Mouse (Mus musculus) midbrain, postnatal 0 days (tissue): ENCODE measurements at regions not wholly inside any gene's neighbourhood (a gene's known extent, or its start where the extent isn't known, plus 50 kb on each side); places are given as distances from the start of the nearest gene placed in this dataset.

Experiments
- ATAC-seq: fragments of 200-750 bp; cut with Nextera tagmentation; 2 replicates; pipeline ENCODE4 v1.8.0; 2017; ENCODE audit warnings: moderate number of reproducible peaks, mild to moderate bottlenecking, moderate TSS enrichment, moderate library complexity; ENCODE audit not compliant: low FRiP score
- DNase-seq: peaks from one replicate; pipeline ENCODE4 v3.0.0-alpha.2; 2015; ENCODE audit warnings: low spot score
- H3K27ac ChIP-seq: fragments of 300-500 bp; sonication (generic); 2 replicates; pipeline ENCODE4 v1.5.1; 2014; ENCODE audit warnings: low read depth, mild to moderate bottlenecking, low read length, mixed read lengths
- H3K27me3 ChIP-seq: fragments of 300-500 bp; sonication (generic); 2 replicates; pipeline ENCODE4 v1.6.1; 2014; ENCODE audit warnings: low read length, control low read depth, mixed read lengths; ENCODE audit not compliant: insufficient read depth
- H3K36me3 ChIP-seq: fragments of 300-500 bp; sonication (generic); 2 replicates; pipeline ENCODE4 v1.6.1; 2014; ENCODE audit warnings: low read length, control low read depth, mixed read lengths; ENCODE audit not compliant: insufficient read depth
- H3K4me1 ChIP-seq: fragments of 300-500 bp; sonication (generic); 2 replicates; pipeline ENCODE4 v1.6.1; 2014; ENCODE audit warnings: mild to moderate bottlenecking, control low read depth, antibody characterized with exemption, low read length, mixed read lengths; ENCODE audit not compliant: insufficient read depth
- H3K4me2 ChIP-seq: fragments of 300-500 bp; sonication (generic); 2 replicates; pipeline ENCODE4 v1.6.1; 2014; ENCODE audit warnings: low read depth, mild to moderate bottlenecking, low read length, mixed read lengths; ENCODE audit not compliant: poor library complexity, severe bottlenecking
- H3K4me3 ChIP-seq: fragments of 300-500 bp; sonication (generic); 2 replicates; pipeline ENCODE4 v1.5.1; 2014; ENCODE audit warnings: low read depth, mild to moderate bottlenecking, low read length, moderate library complexity
- H3K9ac ChIP-seq: fragments of 300-500 bp; sonication (generic); replicated peaks from 2 replicates; pipeline ENCODE4 v1.6.1; 2014; ENCODE audit warnings: mild to moderate bottlenecking, low read length, moderate library complexity, mixed read lengths; ENCODE audit not compliant: poor library complexity, severe bottlenecking
- H3K9me3 ChIP-seq: fragments of 300-500 bp; sonication (generic); 2 replicates; pipeline ENCODE4 v1.6.1; 2016; ENCODE audit warnings: low read length, control low read depth
- CTCF ChIP-seq: IDR thresholded peaks from 2 replicates; pipeline ENCODE4 v1.5.1; 2016; ENCODE audit warnings: antibody characterized with exemption, mild to moderate bottlenecking
- WGBS: fragments of 180-500 bp; shearing (Covaris S2); extraction: QIAGEN DNeasy Blood & Tissue Kit; methylation state at CpG from one replicate; pipeline ENCODE4 v1.1.7; 2014; 5-methylcytosine and 5-hydroxymethylcytosine counted together

GRCm38 (mm10) chrX:17712919-17713318 is 140.8 kb upstream of the Fundc1 start:
- ATAC-seq (no peak), DNase-seq (no peak)
- no peak overlapping the region for H3K4me2 ChIP-seq
- H3K36me3 ChIP-seq: no peaks in the 10 kb centered on the region
- H3K4me1 ChIP-seq: no peaks in the 10 kb centered on the region
- H3K4me3 ChIP-seq: no peak overlapping the region
- no peak overlapping the region for H3K9ac ChIP-seq
- TF ChIP-seq CTCF: no peak
- H3K9me3 ChIP-seq: no peaks in the 10 kb centered on the region
- whole genome bisulfite sequencing: 61% methylated on average over 2 of the region's 2 CpGs
- H3K27me3 ChIP-seq: no peaks in the 10 kb centered on the region
- H3K27ac ChIP-seq: no peak overlapping the region

- Histone ChIP-seq H3K4me3 (no peak overlapping the region), H3K9ac (no peak overlapping the region), H3K36me3 (no peaks in the 10 kb centered on the region), H3K27ac (no peak overlapping the region), H3K27me3 (no peaks in the 10 kb centered on the region), H3K9me3 (no peaks in the 10 kb centered on the region), H3K4me2 (no peak overlapping the region), H3K4me1 (no peaks in the 10 kb centered on the region)
- no peak for DNase-seq
- TF ChIP-seq CTCF: no peak
- no peak for ATAC-seq
Observed at GRCm38 (mm10) chrX:17712475-17712874, 140.3 kb upstream of the Fundc1 start.
